Mouse (Mus musculus) liver, embryonic 15.5 days (tissue): ENCODE results near the gene Usp22. TPM values are rescaled to one million over a fixed set of nuclear protein-coding genes. Genes with fewer than 3 reads are reported as not detected.

ENCODE experiments used
- ATAC-seq: fragments of 200-750 bp; cut with Nextera tagmentation; 2 replicates; pipeline ENCODE4 v1.8.0; 2017; ENCODE audit warnings: moderate number of reproducible peaks, mild to moderate bottlenecking, moderate library complexity; ENCODE audit not compliant: insufficient read depth
- H3K27ac ChIP-seq: fragments of 300-500 bp; sonication (generic); replicated peaks from 2 replicates; pipeline ENCODE4 v1.5.1; 2015; ENCODE audit warnings: mild to moderate bottlenecking, inconsistent platforms
- H3K27me3 ChIP-seq: fragments of 300-500 bp; sonication (generic); 2 replicates; pipeline ENCODE4 v1.6.1; 2015; ENCODE audit warnings: mild to moderate bottlenecking, inconsistent platforms
- H3K36me3 ChIP-seq: fragments of 300-500 bp; sonication (generic); replicated peaks from 2 replicates; pipeline ENCODE4 v1.6.1; 2015; ENCODE audit warnings: moderate library complexity, mild to moderate bottlenecking, inconsistent platforms
- H3K4me1 ChIP-seq: fragments of 300-500 bp; sonication (generic); replicated peaks from 2 replicates; pipeline ENCODE4 v1.6.1; 2015; ENCODE audit warnings: inconsistent platforms
- H3K4me2 ChIP-seq: fragments of 300-500 bp; sonication (generic); 2 replicates; pipeline ENCODE4 v1.6.1; 2015; ENCODE audit warnings: moderate library complexity, mild to moderate bottlenecking, inconsistent platforms
- H3K4me3 ChIP-seq: fragments of 300-500 bp; sonication (generic); replicated peaks from 2 replicates; pipeline ENCODE4 v1.5.1; 2015; ENCODE audit warnings: mild to moderate bottlenecking, inconsistent platforms
- H3K9ac ChIP-seq: fragments of 300-500 bp; sonication (generic); 2 replicates; pipeline ENCODE4 v1.6.1; 2015; ENCODE audit warnings: moderate library complexity, mild to moderate bottlenecking, inconsistent platforms
- H3K9me3 ChIP-seq: fragments of 300-500 bp; sonication (generic); replicated peaks from 2 replicates; pipeline ENCODE4 v1.6.1; 2016; ENCODE audit warnings: inconsistent platforms
- WGBS: fragments of 180-500 bp; shearing (Covaris S2); methylation state at CpG from one replicate; pipeline ENCODE4 v1.1.7; 2015; ENCODE audit warnings: mixed read lengths; ENCODE audit not compliant: insufficient replicate concordance; 5-methylcytosine and 5-hydroxymethylcytosine counted together
- polyA plus RNA-seq: library from polyadenylated mRNA; unstranded; fragments of >200 nt; fragmentation: Nextera tagmentation; extraction: Ambion mirVana; gene quantifications from 2 replicates; pipeline ENCODE4 v1.2.1, GENCODE M21; 2015

The Usp22 gene
- polyA plus RNA-seq, 1 experiment from 2014 or later = 15.9 TPM

DNA sequence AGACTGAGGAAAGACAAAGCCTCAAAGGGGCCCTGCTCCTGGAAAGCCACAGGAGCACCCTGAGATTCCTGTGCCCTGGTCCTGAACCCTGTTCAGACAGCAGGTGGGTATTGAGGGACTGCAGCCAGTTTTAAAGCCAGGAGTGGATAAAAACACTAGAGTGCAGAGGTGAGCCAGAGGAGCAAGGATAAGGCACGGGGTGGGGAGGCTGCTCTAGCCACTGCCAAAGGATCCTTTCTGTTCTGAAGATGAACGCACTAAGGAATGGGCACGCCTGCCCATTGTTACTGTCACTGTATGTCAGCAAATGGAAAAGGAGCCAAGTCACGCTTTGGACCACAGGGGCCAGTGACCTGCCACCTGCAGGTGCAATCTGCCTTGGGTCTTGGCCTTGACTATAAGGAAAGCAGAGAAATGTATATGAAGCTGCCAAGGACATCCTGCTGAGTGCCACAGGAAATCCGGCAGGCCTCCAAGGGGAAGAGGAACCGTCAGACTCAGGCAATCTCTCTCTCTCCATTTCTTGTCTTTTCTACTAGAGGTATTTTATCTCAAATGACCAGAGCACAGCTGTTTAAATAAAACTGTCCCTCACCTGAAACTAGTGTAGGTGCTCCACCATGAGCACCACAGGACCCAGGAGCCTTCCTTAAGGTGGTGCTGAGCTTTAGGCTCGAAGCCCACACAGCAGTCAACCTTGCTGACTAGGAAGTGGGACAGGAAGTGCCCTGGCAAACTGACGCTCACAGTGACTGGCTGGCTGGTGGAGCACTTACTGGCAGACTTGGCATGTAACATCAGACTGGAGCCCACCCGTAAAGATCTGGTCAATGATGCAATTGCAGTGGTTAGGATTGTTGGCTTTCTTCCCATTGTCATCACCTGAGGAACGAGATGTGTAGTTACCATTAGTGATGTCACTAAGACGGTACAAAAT, 14.8 kb downstream of the Usp22 start:
- no peak overlapping the region for H3K9ac ChIP-seq
- no peak for ATAC-seq
- H3K4me1 ChIP-seq = 0 out of 2 replicates have a peak, but pooled peaks cover 5% of the 10 kb centered on the region
- peaks cover 86% of the 10 kb centered on the region for H3K36me3 ChIP-seq
- WGBS = 39% methylated on average over 11 of the region's 11 CpGs
- H3K4me2 ChIP-seq = no peak overlapping the region
- no peak overlapping the region for H3K4me3 ChIP-seq
- H3K27me3 ChIP-seq = no peaks in the 10 kb centered on the region
- H3K9me3 ChIP-seq = no peaks in the 10 kb centered on the region
- peak overlapping the region; percentile 48; the same call in 1 of the 2 replicates for H3K27ac ChIP-seq

DNA sequence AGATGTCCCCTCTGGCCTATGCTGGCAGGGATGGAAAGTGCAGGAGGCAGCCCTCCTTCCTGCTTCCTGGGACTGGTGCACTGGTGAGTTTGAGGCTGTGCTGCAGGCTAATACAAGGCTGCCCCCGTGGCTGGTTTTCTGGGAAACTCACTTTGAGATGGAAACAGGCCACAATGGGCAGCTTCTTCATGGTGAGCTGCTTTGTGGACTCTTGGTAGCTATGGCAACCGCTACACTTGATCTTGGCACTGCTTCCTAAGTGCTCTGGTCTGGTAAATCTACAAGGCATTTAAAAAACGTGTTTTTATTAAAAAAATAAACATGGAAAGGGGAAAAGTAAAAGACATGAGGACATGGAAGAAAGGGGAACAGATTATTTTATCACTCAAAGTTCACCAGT, 16.7 kb downstream of the Usp22 start:
- Histone ChIP-seq H3K4me2 (no peak overlapping the region), H3K36me3 (peaks cover 89% of the 10 kb centered on the region), H3K27ac (no peak overlapping the region), H3K4me1 (0 out of 2 replicates have a peak, but pooled peaks cover 5% of the 10 kb centered on the region), H3K9ac (no peak overlapping the region), H3K4me3 (no peak overlapping the region), H3K9me3 (no peaks in the 10 kb centered on the region), H3K27me3 (no peaks in the 10 kb centered on the region)
- no peak for ATAC-seq
- 64% methylated on average over 3 of the region's 3 CpGs for WGBS

DNA sequence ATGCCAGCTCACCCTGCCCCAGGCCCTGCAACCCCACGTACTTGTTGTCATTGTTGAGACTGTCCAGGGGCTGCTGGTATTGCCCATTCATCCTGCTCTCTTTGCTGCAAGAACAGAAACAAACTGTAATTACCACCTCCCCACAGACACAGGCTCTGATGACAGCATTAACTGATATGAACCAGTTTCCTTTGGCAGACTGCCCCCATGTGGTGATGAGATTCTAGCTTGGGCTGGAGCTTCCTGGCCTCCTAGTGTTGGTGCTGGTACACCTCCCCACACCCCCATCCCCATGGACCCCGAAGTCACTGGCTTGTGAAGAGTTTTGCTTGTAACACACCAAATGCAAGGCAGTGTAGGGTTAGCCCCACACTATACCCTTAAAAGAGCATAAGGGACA, 19.1 kb downstream of the Usp22 start:
- Histone ChIP-seq H3K4me1 (0 out of 2 replicates have a peak, but pooled peaks cover 5% of the 10 kb centered on the region), H3K4me3 (no peak overlapping the region), H3K27me3 (no peaks in the 10 kb centered on the region), H3K27ac (no peak overlapping the region), H3K36me3 (peaks cover 74% of the 10 kb centered on the region), H3K4me2 (no peak overlapping the region), H3K9me3 (no peaks in the 10 kb centered on the region), H3K9ac (no peak overlapping the region)
- WGBS = 60% methylated on average over 2 of the region's 2 CpGs
- ATAC-seq = no peak

DNA sequence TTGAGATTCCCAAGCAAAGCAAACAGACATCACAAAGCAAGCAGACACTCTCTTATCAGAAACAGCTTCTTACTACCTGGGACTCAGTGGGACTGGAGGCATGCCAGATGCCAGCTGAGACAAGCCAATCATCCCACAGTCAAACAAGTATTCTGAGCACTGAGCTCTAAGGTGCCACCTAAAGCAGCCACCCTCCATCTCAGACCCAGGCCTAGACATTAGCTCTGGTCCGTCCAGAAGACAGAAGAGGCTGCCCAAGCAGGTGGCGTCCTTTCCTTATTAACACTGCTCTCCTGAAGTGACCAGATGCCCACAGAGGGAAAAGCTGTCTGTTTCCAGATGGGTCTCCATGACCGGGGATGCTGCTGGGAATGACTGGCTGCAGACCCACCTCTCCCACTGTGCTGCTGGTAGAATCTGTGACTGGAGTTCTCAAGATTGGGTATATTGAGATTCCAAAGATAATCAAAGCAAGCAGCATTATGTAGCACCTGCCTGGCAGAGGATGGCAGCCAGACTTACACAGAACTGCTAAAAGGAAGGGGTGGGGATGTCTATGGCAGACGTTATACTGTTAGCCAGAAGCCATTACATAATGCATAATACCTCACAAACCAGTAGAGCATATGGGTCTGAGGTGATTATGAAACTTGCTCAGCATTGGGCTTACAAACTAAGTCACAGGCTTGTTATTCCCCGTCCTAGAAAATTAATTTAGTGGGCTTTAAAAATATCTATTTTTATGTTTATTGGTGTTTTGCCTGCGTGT, 24.4 kb downstream of the Usp22 start:
- WGBS = 47% methylated on average over 6 of the region's 6 CpGs
- peaks cover 18% of the 10 kb centered on the region for H3K27me3 ChIP-seq
- H3K4me1 ChIP-seq = peaks cover 13% of the 10 kb centered on the region
- peaks cover 31% of the 10 kb centered on the region for H3K36me3 ChIP-seq
- H3K9ac ChIP-seq = no peak overlapping the region
- H3K4me2 ChIP-seq = no peak overlapping the region
- no peak overlapping the region for H3K4me3 ChIP-seq
- no peak for ATAC-seq
- no peak overlapping the region for H3K27ac ChIP-seq
- H3K9me3 ChIP-seq = no peaks in the 10 kb centered on the region

DNA sequence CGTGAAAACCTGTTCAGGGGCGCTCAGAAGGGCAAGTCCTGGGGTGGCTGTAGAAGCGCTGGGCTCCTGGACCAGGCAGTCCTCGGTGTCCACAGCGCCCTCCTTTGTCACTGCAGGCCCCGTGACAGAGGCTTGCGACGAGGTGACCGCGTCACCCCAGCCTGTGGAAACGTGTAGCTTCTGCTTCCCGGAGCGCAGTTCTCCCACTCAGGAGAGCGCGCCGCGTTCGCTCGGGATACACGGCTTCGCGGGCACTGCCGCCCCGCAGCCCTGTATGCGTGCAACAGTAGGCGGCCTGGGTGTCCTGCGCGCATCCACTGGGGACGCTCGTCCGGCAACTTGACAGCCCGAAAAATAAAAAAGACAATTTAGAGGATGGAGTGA, 27.6 kb downstream of the Usp22 start:
- no peak overlapping the region for H3K27ac ChIP-seq
- ATAC-seq = no peak
- H3K9ac ChIP-seq = no peak overlapping the region
- peak overlapping the region; percentile 60 for H3K4me2 ChIP-seq
- peaks cover 18% of the 10 kb centered on the region for H3K27me3 ChIP-seq
- WGBS = 21% methylated on average over 32 of the region's 32 CpGs
- peak overlapping the region; percentile 28 for H3K4me3 ChIP-seq
- peaks cover 1% of the 10 kb centered on the region; the same call in 1 of the 2 replicates for H3K36me3 ChIP-seq
- H3K4me1 ChIP-seq = peaks cover 13% of the 10 kb centered on the region
- H3K9me3 ChIP-seq = no peaks in the 10 kb centered on the region

DNA sequence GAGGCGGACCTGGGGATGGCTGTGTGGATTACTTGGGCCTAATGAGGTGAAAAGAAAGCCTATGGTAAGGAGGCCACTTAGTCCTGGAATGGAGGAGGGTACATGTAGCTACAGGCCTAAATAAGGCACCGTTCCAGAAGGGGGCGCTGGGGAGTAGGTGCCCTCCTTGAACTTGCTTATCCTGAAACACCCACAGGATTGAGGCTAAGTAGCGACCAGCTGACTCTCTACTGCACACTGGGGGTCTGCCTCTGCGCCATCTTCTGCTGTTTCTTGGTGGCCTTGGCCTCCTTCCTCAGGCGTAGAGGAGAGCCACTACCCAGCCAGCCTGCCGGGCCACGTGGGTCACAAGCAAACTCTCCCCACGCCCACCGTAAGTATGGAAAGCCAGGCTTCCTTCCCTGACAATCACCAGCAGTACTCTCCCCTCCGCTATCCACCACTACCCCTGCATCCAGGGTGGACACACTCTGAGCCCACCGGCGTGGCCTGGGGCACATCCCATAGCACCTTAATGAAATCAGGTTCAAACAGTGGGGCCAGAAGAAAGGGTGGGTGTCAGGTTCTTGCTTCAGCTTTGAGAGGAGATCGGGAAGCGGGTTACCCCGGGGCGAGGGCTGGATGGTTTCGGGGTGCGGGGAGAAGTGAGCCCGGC, 28.1 kb downstream of the Usp22 start:
- peak overlapping the region; percentile 28 for H3K4me3 ChIP-seq
- 18% methylated on average over 20 of the region's 20 CpGs for WGBS
- H3K27me3 ChIP-seq = peaks cover 18% of the 10 kb centered on the region
- H3K9ac ChIP-seq = no peak overlapping the region
- H3K27ac ChIP-seq = no peak overlapping the region
- H3K9me3 ChIP-seq = no peaks in the 10 kb centered on the region
- H3K4me1 ChIP-seq = peaks cover 13% of the 10 kb centered on the region
- no peak for ATAC-seq
- no peaks in the 10 kb centered on the region for H3K36me3 ChIP-seq
- peak overlapping the region; percentile 60 for H3K4me2 ChIP-seq

DNA sequence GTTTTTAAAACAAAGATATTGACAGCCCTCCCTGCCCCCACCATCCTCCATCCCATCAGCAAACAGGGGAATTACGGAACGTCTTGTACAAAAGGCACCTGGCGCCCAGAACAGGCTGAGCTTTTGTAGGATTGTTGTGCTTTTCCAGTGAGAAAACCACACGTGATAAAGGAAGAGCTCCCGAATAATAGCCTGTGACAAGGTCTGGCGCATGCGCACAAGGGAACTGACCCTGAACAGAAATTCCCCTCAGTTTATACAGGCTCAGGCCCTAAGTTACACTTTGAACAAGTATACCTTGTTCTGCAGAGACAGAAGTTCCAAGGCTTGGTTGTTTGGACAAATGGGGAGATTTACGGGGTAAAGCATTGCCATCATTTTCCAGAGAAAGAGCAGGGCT, 29.3 kb downstream of the Usp22 start:
- peaks cover 13% of the 10 kb centered on the region for H3K4me1 ChIP-seq
- H3K9ac ChIP-seq = no peak overlapping the region
- H3K36me3 ChIP-seq = no peaks in the 10 kb centered on the region
- WGBS = 68% methylated on average over 8 of the region's 8 CpGs
- no peak overlapping the region for H3K4me3 ChIP-seq
- ATAC-seq = no peak
- H3K27ac ChIP-seq = no peak overlapping the region
- peaks cover 18% of the 10 kb centered on the region for H3K27me3 ChIP-seq
- H3K9me3 ChIP-seq = no peaks in the 10 kb centered on the region
- no peak overlapping the region for H3K4me2 ChIP-seq

DNA sequence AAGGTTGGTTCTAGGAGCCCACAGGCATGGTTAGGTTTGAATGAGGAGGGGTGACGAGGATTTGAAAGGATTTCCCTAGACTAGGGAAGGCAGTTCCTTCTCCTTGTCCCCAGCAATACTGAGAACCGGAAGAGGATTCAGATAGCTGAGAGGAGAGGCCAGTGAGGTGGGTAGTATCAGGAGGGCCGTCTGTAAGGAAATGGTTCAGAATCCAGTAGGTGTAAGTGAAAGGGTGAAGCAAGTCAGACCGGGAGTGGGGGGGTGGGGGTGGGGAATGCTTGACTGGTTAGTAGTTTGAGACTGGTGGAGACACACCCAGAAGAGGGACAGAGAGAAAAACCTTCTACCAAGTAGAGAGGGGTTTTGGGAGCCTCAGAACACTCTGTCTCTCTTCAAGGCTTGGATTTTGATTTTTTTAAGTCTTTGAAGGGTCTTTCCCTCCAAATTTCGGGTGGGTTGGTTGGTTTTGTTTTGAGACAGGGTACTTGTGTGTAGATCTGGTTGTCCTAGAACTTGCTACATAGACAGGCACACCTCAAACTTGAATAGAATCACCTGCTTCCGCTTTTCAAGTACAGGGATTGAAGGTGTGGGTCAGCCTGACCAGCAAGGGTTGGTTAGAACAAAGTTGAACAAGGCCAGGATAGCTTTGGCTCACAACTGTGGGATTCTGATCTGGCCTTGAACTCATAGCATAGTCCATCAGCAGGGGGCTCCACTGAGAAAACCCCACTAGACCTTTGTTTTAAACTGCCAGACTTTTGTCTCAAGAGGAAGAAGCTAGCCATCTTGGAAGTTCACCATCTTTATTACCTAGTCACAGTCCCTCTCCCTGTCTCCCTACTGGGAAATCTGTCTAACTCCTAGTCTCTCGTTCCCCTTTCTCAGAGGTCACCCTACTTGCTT, 31.0 kb downstream of the Usp22 start:
- ATAC-seq = no peak
- WGBS = 29% methylated on average over 7 of the region's 7 CpGs
- peak overlapping the region; percentile 41; the same call in 1 of the 2 replicates for H3K4me2 ChIP-seq
- H3K27ac ChIP-seq = no peak overlapping the region
- peaks cover 13% of the 10 kb centered on the region for H3K4me1 ChIP-seq
- H3K4me3 ChIP-seq = peak overlapping the region; percentile 31; the same call in 1 of the 2 replicates
- H3K9me3 ChIP-seq = no peaks in the 10 kb centered on the region
- no peak overlapping the region for H3K9ac ChIP-seq
- H3K27me3 ChIP-seq = peaks cover 18% of the 10 kb centered on the region
- H3K36me3 ChIP-seq = no peaks in the 10 kb centered on the region

DNA sequence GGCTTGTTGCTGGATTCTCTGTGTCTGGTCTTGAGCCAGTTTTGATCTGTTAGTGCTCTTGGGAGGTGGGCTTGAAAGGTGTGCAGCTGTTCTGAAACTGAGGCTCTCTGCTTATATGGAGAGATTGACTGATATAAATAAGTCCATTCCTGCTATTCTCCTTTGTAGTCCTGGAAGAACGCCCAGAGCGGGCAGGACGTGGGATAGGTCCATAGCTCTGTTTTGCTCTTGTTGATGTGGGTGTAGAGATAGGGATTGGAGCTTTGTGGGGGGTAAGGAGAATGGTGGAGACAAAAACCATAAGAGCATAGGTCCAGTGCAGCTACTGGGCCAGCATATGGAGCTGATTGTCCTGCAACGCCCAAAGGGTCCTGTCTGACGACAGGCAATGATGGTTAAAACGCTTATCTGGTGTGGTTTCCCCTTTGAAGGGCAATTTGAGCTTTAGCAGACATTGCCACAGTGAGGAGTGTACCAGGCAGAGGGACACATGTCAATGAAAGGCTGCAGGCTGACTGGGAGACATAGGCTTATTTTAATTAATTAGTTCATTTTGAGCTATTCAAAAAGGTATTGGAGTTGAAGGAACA, 31.8 kb downstream of the Usp22 start:
- Histone ChIP-seq H3K9ac (no peak overlapping the region), H3K27ac (no peak overlapping the region; the same call in 1 of the 2 replicates)

DNA sequence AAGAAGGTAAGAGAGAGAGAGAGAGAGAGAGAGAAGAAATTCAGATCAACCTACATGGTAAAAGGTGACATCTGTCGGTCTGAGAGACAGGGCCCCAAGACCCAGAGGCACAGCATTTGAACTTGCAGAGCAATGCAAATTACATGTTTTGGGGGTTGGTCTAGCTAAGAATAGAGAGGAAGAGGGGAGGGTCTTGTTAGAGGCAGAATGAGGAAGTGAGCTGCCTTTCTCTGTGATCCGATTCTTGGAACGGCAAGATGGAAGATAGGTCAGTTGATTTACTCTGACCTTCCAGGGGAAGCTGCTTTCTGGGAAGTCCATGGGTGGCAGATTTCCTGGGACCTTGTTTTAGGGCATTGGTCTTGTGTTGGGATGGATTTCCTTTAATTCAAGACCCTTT, 32.6 kb downstream of the Usp22 start:
- peak overlapping the region; percentile 31 for H3K4me3 ChIP-seq
- peak overlapping the region; percentile 41 for H3K4me2 ChIP-seq
- peaks cover 11% of the 10 kb centered on the region for H3K4me1 ChIP-seq
- ATAC-seq = no peak
- H3K36me3 ChIP-seq = no peaks in the 10 kb centered on the region
- 21% methylated on average over 3 of the region's 3 CpGs for WGBS
- H3K27me3 ChIP-seq = peaks cover 11% of the 10 kb centered on the region
- H3K9me3 ChIP-seq = no peaks in the 10 kb centered on the region
- no peak overlapping the region for H3K9ac ChIP-seq
- H3K27ac ChIP-seq = no peak overlapping the region

More for the DNA sequence above, 31.8 kb downstream of the Usp22 start:
- no peaks in the 10 kb centered on the region for H3K36me3 ChIP-seq
- H3K4me3 ChIP-seq = peak overlapping the region; percentile 31
- ATAC-seq = no peak
- WGBS = 19% methylated on average over 6 of the region's 6 CpGs
- H3K27me3 ChIP-seq = peaks cover 18% of the 10 kb centered on the region
- H3K9me3 ChIP-seq = no peaks in the 10 kb centered on the region
- peaks cover 13% of the 10 kb centered on the region for H3K4me1 ChIP-seq
- peak overlapping the region; percentile 41 for H3K4me2 ChIP-seq
